Mouse (Mus musculus): Measurements from ENCODE around the gene Bmpr1a. TPM values are rescaled to one million over a fixed set of nuclear protein-coding genes. Genes with fewer than 3 reads are reported as not detected.
A peak's percentile ranks its signal among the peaks of the same experiment; 100 is the strongest.

Bmpr1a gene
- polyA plus RNA-seq, 2 experiments: 2.8 to 3.2 TPM

- Histone ChIP-seq H3K27ac (no peak overlapping the region), H3K9me3 (ENCODE audit: control insufficient read depth, low read length) (no peaks in the 10 kb centered on the region), H3K9ac (replicated peaks) (no peak overlapping the region), H3K4me3 (ENCODE audit: insufficient read depth in 1 of 2, low read depth in 2 of 2, low read length in 2 of 2) (no peak overlapping the region), H3K36me3 (replicated peaks; ENCODE audit: control insufficient read depth, insufficient read depth, low read depth) (no peaks in the 10 kb centered on the region), H3K4me1 (replicated peaks; ENCODE audit: control insufficient read depth in 2 of 2, insufficient read depth in 2 of 2, low read length in 1 of 2) (0 out of 4 replicates have a peak, but pooled peaks cover 0 to 2% of the 10 kb centered on the region in 2 experiments), H3K4me2 (ENCODE audit: low read depth) (no peak overlapping the region), H3K27me3 (ENCODE audit: control insufficient read depth, insufficient read depth, low read length) (peaks cover 27% of the 10 kb centered on the region)
- WGBS (ENCODE audit: insufficient replicate concordance): 54% methylated on average over 3 of the region's 3 CpGs
- ATAC-seq (ENCODE audit: insufficient read depth) (no peak), DNase-seq (ENCODE audit: low read depth in 3 of 3, low spot score in 3 of 3) (no peak)
- TF ChIP-seq EP300 (IDR thresholded peaks at IDR 0.05; ENCODE audit: low read depth): no peak
- TF ChIP-seq CTCF (IDR thresholded peaks at IDR 0.05; ENCODE audit: low read depth): no peak
Observed at GRCm38 (mm10) chr14:34497346-34497745, 5.8 kb downstream of the Bmpr1a start.

GRCm38 (mm10) chr14:34493682-34494081 is 9.5 kb downstream of the Bmpr1a start:
- WGBS (ENCODE audit: insufficient replicate concordance): 46% methylated on average over 3 of the region's 3 CpGs
- Histone ChIP-seq H3K9ac (replicated peaks) (no peak overlapping the region), H3K4me1 (replicated peaks; ENCODE audit: control insufficient read depth in 2 of 2, insufficient read depth in 2 of 2, low read length in 1 of 2) (no peaks in the 10 kb centered on the region; a peak in 1 of 4 replicates), H3K36me3 (replicated peaks; ENCODE audit: control insufficient read depth, insufficient read depth, low read depth) (no peaks in the 10 kb centered on the region), H3K4me3 (ENCODE audit: insufficient read depth in 1 of 2, low read depth in 2 of 2, low read length in 2 of 2) (no peak overlapping the region), H3K27ac (no peak overlapping the region), H3K4me2 (ENCODE audit: low read depth) (no peak overlapping the region), H3K9me3 (ENCODE audit: control insufficient read depth, low read length) (no peaks in the 10 kb centered on the region), H3K27me3 (ENCODE audit: control insufficient read depth, insufficient read depth, low read length) (no peaks in the 10 kb centered on the region)
- no peak for DNase-seq (ENCODE audit: low read depth in 3 of 3, low spot score in 3 of 3)
- TF ChIP-seq CTCF (IDR thresholded peaks at IDR 0.05; ENCODE audit: low read depth) (no peak), EP300 (IDR thresholded peaks at IDR 0.05; ENCODE audit: low read depth) (no peak)
- no peak for ATAC-seq (ENCODE audit: insufficient read depth)

GRCm38 (mm10) chr14:34492688-34493087 is 10.5 kb downstream of the Bmpr1a start:
- Histone ChIP-seq H3K4me1 (replicated peaks; ENCODE audit: control insufficient read depth in 2 of 2, insufficient read depth in 2 of 2, low read length in 1 of 2) (no peaks in the 10 kb centered on the region; a peak in 1 of 4 replicates), H3K27ac (no peak overlapping the region), H3K4me2 (ENCODE audit: low read depth) (no peak overlapping the region), H3K36me3 (replicated peaks; ENCODE audit: control insufficient read depth, insufficient read depth, low read depth) (no peaks in the 10 kb centered on the region), H3K27me3 (ENCODE audit: control insufficient read depth, insufficient read depth, low read length) (no peaks in the 10 kb centered on the region), H3K9ac (replicated peaks) (no peak overlapping the region), H3K4me3 (ENCODE audit: insufficient read depth in 1 of 2, low read depth in 2 of 2, low read length in 2 of 2) (no peak overlapping the region), H3K9me3 (ENCODE audit: control insufficient read depth, low read length) (no peaks in the 10 kb centered on the region)
- ATAC-seq (ENCODE audit: insufficient read depth): no peak
- no peak for TF ChIP-seq CTCF (IDR thresholded peaks at IDR 0.05; ENCODE audit: low read depth)
- 49% methylated on average over 2 of the region's 2 CpGs for whole genome bisulfite sequencing (ENCODE audit: insufficient replicate concordance)
- DNase-seq (ENCODE audit: low read depth in 3 of 3, low spot score in 3 of 3): no peak

GRCm38 (mm10) chr14:34490965-34491364 is 12.2 kb downstream of the Bmpr1a start:
- TF ChIP-seq EP300 (IDR thresholded peaks at IDR 0.05; ENCODE audit: low read depth): no peak
- TF ChIP-seq CTCF (IDR thresholded peaks at IDR 0.05; ENCODE audit: low read depth): no peak
- ATAC-seq (ENCODE audit: insufficient read depth) (no peak), DNase-seq (ENCODE audit: low read depth in 3 of 3, low spot score in 3 of 3) (no peak)
- Histone ChIP-seq H3K27me3 (ENCODE audit: control insufficient read depth, insufficient read depth, low read length) (no peaks in the 10 kb centered on the region), H3K36me3 (replicated peaks; ENCODE audit: control insufficient read depth, insufficient read depth, low read depth) (no peaks in the 10 kb centered on the region), H3K4me3 (ENCODE audit: insufficient read depth in 1 of 2, low read depth in 2 of 2, low read length in 2 of 2) (no peak overlapping the region), H3K4me1 (replicated peaks; ENCODE audit: control insufficient read depth in 2 of 2, insufficient read depth in 2 of 2, low read length in 1 of 2) (no peaks in the 10 kb centered on the region; a peak in 1 of 4 replicates), H3K9ac (replicated peaks) (no peak overlapping the region), H3K4me2 (ENCODE audit: low read depth) (no peak overlapping the region), H3K9me3 (ENCODE audit: control insufficient read depth, low read length) (no peaks in the 10 kb centered on the region), H3K27ac (no peak overlapping the region)
- WGBS (ENCODE audit: insufficient replicate concordance): 28% methylated on average over 1 of the region's 1 CpGs

- Histone ChIP-seq H3K27ac (no peak overlapping the region), H3K4me2 (ENCODE audit: low read depth) (peak overlapping the region; percentile 41; the same call in 1 of the 2 replicates), H3K36me3 (replicated peaks; ENCODE audit: control insufficient read depth, insufficient read depth, low read depth) (no peaks in the 10 kb centered on the region), H3K4me1 (replicated peaks; ENCODE audit: control insufficient read depth in 2 of 2, insufficient read depth in 2 of 2, low read length in 1 of 2) (no peaks in the 10 kb centered on the region; a peak in 1 of 4 replicates), H3K9me3 (ENCODE audit: control insufficient read depth, low read length) (no peaks in the 10 kb centered on the region), H3K27me3 (ENCODE audit: control insufficient read depth, insufficient read depth, low read length) (no peaks in the 10 kb centered on the region), H3K4me3 (ENCODE audit: insufficient read depth in 1 of 2, low read depth in 2 of 2, low read length in 2 of 2) (no peak overlapping the region), H3K9ac (replicated peaks) (no peak overlapping the region)
- TF ChIP-seq CTCF (IDR thresholded peaks at IDR 0.05; ENCODE audit: low read depth) (no peak), EP300 (IDR thresholded peaks at IDR 0.05; ENCODE audit: low read depth) (no peak)
- no peak for ATAC-seq (ENCODE audit: insufficient read depth)
- 35% methylated on average over 2 of the region's 2 CpGs for whole genome bisulfite sequencing (ENCODE audit: insufficient replicate concordance)
- DNase-seq (ENCODE audit: low read depth in 3 of 3, low spot score in 3 of 3): no peak
Observed at GRCm38 (mm10) chr14:34489928-34490327, 13.2 kb downstream of the Bmpr1a start.
